Mouse (Mus musculus) thymus, postnatal 36 days (tissue): Measurements from ENCODE around the gene Enox1.

Source experiments
- DNase-seq, 2 experiments: peaks; one replicate each; pipeline ENCODE4 v3.0.0; 2022; ENCODE audit warnings: mixed read lengths in 2 of 2

The Enox1 gene

DNA sequence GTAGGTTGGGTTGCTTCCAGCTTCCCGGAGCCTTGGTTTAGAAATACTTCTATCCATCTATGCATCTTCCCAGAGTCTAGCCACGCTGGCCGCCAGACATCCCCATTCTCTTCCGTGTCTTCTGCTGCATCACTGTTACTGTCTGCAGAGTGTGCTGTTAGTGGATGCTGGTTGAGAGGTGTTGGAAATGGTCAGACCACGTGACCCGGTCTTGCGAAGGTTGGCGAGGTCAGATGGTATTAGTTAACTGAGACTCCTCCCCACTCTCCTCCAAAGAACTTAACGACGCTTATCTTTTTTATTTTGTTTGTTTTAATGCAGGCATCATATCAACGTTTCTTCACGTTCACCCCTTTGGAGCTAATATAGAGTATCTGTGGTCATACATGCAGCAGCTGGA is 550.7 kb downstream of the Enox1 start:
- DNase-seq: no peak

DNA sequence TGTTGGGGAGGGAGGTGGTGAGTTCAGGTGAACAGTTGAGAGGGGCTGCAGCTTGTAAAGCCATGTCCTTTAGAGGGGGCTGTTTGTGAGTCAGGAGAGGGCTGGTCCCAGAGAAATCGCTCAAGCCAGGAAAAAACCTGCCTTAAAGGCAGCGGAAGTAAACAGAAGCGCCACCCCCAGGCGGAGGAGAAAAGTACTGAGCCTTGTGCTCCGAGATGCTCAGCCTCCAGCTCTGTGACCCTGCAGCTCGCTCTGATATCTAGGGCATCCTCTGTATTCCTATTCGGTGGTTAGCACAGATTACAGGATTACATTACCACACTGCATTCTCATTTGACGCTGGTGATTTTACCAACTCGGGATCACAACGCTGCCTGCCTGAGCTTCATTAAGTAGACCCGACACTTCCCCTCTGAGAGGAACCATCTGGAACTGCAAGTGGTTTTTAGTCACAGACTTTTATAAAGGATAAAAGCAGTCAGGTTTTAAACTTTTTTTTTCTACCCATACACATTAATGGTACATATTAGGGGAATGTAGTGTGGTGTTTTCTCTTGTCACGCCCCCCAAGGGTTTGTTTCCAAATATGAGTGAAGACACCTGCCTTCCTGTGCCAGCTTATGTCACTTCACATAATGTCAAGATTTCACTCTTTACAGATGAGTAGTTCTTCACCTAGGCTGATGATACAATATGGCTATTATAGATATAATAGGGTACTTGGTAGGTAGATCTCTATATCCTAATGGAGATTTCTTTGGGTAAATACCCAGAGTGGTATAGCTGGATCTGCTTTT is 552.0 kb downstream of the Enox1 start:
- DNase-seq: no peak

DNA sequence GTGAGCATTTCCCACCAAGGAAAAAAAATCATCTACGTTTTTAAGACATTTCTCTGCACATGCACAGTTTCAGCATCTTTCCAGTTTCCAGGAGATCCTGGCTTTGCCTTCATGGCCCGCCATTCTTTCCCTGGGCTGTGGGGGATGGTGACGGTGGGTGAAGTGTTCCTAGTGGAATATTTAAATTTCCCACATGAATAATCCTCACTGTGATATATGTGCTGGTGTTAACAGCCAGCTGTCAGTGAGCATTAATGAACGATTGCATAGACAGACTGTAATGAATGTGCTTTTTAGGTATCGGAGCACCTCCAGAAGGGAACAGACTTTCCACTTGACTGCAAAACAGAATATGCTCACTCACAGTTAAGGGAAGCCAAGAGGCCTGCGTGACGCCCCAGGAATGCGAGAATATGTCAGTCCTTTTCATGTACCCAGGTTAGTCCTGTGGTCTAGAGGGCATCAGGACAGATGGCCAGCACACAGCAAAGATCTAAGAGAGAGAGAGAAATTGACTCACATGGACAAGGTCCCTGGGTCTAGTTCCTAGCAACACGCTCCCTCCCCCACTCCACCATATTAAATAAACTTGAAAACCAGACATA is 558.5 kb downstream of the Enox1 start:
- DNase-seq: no peak

DNA sequence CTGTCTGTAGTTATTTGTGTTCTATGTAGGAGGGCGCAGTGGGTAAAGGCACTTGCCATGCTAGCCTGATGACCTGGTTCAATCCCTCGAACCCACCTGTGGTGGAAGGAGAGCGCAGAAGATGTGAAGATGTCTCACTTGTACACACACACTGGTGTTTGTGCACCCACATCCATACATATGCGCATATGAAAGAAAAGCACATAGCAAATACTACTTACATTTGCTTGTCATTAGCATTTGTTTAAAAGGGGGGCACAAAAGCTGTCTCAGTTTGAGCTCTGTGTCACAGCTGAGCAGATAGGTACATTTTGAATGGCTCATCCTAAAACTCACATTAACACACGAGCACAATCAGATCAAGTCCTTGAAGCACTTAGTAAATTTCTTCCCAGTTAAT is 560.4 kb downstream of the Enox1 start:
- no peak for DNase-seq

DNA sequence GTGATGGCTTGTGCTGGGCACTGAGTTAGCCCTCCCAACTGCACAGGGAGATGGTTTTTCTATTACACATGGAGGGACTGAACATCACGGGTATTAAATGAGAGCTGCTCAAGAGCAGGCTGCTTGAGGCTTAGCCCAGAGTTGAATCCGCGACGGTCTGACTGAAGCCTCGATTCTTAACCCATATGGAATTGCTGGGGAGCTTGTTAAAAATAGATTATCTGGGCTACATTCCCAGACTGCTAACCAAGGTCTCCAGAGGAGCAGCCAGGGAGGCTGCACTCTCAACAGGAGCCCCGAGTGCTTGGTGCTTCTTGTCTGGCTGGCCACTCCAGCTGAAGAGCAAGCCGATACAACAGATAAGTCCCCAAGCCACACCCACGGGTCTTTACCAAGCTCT is 562.3 kb downstream of the Enox1 start:
- DNase-seq: no peak

DNA sequence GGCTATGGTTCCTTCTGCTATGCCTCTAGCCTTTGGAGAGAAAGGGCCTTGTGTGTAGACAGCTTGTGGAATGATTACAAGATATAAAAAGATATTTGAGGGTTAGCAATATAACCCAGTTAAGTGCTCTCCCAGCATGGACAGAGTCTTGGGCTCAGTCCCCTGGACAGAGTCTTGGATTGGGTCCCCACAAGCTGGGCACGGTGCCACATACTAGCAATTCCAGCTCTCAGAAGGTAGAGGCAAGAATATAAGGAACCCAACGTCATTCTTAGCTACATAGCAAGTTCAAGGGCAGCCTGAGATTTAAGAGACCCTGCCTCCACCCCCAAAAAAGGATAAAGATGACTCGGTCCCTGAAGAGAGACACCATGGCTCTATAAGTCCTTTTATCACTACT is 581.5 kb downstream of the Enox1 start:
- no peak for DNase-seq

DNA sequence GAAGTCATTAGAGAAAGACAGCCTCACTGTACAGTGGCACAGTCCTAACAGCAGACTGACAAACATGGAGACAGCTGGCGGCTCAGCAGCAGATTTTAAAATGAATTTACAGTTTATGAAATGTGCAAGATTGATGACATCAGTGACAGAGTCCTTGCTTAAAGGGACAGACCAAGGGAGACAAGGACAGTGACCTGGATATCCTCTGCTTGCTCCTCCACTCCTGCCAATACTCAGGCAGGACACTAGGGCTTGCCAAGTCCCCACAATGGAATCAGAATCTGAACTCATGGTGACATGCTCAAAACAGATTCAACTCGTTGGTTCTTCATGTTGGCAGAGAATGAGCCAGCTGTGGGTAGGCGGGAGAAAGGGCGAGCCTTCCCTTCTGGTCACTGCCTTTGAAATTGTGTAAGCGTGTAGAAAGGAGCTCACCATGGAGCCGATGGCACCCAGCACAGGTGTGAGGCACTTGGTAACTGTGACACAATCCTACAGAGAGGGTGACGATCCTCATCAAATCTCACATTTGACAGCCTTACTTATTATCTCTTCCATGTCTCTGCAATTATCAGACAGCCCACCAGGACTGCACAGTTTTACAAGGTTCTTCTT is 582.3 kb downstream of the Enox1 start:
- no peak for DNase-seq

DNA sequence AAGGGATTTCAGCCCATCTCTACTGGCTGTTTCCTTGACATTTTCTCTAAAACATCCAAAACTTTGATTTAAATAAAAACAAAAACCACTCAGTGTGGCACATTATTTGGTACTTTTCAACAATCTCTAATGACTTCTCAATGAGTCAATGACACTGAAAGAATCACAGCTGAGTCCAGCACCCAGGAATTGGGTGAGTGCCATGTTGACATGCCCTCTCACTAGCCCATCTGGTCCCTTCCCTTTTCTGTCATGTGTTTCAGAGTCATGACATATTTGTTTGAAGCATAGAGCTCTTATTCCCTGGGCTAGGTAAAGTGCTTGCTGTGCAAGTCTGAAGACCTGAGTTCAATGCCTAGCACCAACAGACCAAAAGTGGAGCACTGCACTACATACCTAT is 582.8 kb downstream of the Enox1 start:
- no peak for DNase-seq

DNA sequence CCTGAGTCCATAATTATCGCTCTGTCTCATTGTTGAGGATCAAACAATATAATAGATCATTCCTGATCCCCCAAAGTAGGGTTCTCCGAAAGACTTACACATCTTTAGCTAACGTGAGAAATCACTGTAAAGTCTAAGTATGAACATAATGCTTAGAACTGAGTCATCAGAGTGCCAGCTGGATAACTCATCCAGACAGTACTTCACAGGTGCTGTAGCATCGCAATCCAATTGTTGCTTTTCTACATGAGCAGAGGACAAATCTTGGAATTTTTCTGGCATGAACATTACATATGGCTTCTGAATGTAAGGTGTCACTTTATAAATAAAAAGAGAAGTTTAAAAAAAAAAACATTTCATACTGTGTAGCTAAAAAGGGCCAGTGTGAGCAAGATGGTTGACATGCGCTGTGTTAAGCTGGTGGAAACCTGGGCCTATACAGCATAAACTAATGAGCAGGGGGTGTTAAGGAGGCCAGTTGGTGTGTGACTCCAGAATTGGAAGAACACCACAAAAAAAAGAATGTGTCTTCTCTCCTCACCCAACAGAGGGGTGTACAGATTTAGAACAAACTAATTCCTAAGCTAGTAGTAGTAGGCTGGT is 588.2 kb downstream of the Enox1 start:
- DNase-seq: no peak

DNA sequence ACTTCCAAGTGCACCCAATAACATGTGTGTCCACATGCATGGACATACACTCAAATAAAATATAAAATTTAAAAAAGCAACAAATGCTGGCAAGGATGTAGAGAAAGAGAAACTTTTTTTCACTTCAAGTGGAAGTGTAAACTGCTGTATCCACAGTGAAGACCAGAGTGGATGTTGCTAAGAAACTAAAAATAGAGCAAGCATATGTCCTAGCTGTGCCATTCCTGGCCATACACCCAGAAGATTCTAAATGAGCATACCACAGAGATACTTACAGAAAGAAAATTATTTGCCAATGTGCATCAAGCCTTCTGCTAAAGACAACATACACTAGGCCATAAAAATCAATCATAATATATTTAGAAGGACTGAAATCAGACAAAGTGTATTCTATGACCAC is 592.4 kb downstream of the Enox1 start:
- no peak for DNase-seq
